Mouse (Mus musculus): ENCODE data around the gene Abhd16b. TPM values are rescaled to one million over a fixed set of nuclear protein-coding genes. Genes with fewer than 3 reads are reported as not detected.

Gene Abhd16b
- not detected for total RNA-seq (2021)

DNA sequence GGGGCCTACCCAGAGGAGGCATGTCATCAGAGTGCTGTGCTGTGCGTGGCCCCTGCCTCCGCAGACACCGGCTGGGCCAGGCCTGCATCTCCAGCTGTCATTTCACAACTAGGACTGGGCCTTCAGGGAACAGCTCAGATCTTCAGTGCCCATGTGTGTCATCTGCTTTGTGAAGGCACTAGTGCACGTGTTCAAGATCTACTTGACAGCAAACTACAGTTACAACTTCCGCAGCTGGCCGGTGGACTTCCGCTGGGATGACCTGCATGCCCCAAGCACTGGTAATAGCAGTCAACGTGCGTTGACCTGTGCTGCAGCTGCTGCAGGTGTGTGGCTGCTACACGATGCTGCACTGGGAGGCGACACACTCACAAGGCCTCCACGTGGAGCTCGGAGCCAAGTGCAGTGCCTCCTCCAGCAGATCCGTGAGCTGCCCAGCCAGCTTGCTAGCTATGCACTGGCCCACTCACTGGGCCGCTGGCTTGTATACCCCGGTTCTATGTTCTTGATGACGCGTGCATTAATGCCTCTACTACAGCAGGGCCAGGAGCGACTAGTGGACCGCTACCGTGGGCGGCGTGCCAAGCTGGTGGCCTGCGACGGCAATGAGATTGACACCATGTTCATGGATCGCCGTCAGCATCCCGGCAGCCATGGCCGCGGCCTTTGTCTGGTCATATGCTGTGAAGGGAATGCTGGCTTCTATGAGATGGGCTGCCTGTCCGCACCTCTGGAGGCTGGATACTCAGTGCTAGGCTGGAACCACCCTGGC lies at the start of gene Abhd16b:
Gene Abhd16b (plus strand): TSS at position 51 of the 772 bp plus-strand sequence.
- no peak for DNase-seq

DNA sequence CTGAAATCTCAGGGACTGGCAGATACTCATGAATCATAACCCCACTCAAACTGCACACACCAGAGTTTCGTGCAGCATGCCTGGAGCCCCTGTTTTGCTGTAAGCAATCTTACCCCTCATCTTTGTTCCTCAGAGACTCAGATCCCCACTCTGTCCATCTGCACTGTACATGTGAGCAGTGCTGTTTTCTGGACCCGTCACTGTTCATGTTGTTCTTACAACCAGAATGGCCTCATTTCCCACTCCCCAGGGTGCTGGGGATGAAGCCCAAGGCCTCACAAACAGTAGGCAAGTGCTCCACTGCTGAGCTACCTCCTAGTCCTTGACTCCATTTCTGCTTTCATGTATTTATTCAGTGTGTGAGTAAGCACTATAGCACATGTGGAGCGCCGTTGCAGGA lies 40.8 kb upstream of the Abhd16b start:
- no peak for DNase-seq

DNA sequence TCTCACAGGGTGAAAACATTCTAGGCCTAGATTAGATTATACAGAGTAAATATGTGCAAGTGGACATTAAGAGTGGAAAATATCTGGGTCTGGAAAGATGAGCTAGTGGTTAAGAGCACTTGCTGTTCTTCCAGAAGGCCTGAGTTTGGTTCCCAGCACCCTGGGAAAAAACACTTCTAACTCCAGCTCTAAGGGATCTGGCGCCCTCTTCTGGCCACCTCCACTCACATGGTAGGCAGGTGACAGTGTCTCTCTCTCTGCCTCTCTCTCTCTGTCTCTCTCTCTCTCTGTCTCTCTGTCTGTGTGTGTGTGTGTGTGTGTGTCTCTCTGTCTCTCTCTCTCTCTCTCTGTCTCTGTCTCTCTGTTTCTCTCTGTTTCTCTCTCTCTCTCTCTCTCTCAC lies 39.7 kb upstream of the Abhd16b start:
- no peak for DNase-seq

DNA sequence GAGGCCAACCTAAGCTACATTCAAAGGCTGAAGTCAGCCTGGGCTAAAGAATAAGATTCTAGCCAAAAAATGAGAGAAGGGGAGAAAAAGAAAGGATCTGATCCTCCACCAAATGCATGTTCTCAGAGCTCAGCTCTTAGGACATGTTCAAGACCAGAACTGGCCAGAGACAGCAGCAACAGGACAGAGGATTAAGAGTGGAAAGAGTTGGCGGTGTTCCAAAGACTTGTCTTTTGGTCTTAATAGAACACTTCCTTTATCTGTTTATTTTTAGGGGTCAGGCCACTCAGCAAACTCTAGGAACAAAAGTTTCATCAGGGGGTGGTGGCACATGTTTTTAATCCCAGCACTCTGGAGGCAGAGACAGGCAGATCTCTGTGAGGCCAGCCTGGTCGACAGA lies 37.1 kb upstream of the Abhd16b start:
- DNase-seq: no peak

DNA sequence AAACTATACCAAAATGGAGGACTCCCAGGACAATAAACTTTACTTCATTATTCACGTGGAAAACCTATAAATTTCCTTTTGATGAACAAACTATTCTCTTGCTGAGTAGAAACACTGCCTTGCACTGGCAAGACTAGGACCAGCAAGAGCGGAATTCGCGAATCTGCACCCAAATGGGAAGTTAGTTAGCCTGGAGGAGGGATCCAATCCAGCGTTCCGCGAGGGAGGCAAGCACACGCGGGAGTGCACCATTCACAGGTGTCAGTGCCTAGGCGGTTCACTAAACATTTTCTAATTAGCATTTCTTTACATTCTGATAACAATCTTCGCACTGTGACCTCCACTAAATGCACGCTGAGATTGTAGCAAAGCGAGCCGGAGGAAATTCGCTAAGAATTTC lies 35.2 kb upstream of the Abhd16b start:
- DNase-seq: no peak

DNA sequence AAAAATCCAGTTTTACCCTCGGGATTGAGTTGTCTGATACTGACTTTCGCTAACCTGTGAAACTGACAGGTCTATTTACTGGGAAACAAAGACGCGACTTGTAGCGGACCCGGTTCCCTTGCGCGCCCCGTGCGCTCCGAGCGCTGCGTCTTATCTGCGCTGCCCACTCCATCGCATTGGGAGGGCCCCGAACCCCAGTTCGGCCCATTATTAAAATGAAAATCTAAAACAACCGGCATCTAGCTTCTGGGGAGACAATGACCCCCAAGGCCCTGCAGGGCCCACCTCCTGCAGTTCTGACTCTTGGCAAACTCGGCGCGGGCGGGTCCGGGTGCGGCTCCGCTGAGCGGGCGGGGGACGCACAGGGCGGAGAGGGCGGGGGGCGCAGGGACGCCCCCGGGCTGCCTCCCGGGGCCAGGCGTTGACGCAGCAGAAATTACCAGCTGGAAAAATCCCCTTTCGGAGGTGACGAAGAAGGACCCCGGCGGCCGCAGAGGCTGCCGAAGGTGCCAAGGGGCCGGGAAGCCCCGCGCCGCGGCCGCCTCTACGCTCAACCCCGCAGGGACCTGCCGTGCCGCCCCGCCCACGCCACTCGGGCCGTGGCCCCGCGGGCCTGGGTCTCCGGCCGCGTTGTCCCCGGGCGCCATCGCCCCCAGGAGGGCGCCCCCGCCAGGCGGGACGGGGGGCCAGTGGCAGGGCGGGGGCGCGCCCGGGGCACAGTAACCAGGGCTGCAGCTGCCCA lies 34.4 kb upstream of the Abhd16b start:
- peak; percentile 62 for DNase-seq

DNA sequence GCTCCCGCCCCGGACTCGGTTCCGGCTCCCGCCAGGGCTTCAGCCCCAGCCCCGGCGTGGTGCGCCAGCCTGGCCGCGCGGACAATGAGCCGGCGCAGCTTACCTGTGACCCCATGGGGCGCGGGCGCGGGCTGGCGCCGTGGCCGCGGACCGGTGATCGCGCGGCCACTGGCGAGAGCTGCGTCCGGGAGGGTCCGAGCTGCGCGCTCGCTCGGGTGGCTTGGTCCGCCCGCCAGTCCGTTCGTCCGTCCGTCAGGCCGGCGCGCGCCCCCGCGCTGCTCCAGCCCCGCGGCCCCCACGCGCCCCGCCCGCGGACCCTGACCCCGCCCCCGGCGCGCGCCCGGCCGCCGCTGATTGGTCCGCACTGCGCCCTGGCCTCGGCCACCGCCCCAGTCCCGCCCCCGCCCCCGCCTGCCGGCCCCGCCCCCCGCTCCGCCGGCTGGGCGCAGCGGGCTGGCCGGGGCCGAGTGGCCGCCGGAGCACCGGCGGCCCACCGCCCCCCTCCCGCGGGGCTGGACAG lies 33.8 kb upstream of the Abhd16b start, which contains the start of gene Zbtb46:
Gene Zbtb46 (minus strand): TSS at position 274 of the 520 bp plus-strand sequence.
- DNase-seq: peak; percentile 94

DNA sequence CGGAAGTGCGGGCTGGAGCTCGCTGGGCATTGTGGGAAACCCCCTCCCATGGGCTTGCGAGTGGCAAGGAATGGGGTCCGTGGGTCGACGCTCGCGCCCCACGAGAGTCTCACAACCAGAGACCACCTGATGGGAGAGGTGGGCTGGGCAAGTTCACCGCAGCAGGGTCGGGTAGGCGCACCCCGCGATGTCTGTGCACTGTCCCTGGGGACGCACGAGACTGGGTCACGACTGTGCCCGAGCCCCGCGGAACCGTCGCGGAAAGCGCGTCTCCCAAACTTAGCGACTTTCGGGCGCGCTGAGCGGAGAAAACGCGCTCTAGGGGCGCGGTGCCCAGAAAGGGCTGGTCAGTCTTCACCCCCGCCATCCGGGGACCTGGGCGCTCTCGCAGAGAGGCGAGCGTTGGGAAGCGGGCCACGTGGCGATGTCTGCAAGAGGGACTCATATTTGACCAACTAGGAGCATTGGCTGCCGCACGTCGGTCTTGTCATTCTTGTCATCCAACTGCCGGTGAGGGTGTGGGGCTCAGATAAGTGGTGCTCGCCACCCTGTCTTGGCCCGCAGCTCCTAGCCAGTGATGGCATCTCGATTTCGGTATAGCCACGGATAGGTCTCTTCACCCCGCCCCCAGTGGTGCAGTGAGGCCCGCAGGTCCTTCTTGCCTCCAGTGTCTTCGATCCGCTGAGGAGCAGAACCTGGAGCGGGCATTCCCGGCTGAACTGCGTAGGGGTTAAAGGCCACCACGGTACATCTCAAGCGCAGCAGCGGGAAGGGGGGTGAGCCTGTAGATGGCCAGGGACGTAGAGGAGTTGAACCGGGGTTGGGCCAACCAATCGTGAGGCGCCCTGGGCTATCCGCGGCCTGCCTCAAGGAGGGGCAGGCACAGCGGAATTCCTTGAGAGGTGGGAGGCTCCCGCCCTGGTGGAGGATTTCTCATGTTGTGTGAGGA lies 33.1 kb upstream of the Abhd16b start:
- peak; percentile 74 for DNase-seq

DNA sequence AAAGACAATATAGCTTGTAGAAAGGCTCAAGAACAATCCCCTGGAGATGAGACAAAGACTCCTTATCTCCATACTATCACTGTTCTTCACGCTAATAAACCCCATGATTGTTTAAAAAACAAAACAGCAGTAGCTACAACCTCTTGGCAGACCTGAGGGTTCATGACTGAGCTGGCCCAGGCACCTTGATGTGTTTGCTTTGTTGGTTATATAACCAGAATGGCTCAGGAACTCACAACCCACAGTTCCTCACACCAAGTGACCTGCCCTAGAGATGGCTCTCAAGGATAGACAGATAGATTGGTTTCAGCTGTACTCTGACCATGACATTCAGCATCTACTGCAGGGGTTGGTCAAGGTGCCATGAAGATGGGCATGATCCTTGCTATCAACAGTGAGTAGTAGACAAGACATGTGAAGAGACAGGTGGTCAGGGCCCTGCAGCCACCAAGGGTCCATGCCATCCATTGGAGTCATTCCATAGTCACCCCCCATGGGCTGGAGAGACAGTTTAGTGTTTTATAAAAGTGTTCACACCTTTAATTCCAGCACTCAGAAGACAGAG lies 31.4 kb upstream of the Abhd16b start:
- no peak for DNase-seq

DNA sequence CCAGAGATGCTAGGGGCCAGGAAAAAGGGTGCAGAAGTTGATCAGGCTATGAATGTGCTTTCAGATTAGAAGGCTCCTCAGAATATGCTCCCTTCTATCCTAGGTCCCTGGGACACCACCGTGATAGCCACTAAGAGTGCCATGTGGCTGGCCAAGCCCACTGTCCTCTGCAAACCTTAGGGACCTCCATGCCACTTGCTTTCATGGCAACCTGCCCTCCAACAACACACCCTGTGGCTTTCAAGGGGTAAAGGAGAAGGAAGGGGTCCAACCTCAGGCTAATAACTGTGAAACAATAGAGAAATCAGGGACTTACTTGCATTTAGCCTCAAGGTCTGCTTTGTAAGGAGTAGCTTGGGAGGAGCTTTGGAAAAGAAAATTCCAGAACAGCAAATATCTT lies 30.4 kb upstream of the Abhd16b start:
- no peak for DNase-seq

DNA sequence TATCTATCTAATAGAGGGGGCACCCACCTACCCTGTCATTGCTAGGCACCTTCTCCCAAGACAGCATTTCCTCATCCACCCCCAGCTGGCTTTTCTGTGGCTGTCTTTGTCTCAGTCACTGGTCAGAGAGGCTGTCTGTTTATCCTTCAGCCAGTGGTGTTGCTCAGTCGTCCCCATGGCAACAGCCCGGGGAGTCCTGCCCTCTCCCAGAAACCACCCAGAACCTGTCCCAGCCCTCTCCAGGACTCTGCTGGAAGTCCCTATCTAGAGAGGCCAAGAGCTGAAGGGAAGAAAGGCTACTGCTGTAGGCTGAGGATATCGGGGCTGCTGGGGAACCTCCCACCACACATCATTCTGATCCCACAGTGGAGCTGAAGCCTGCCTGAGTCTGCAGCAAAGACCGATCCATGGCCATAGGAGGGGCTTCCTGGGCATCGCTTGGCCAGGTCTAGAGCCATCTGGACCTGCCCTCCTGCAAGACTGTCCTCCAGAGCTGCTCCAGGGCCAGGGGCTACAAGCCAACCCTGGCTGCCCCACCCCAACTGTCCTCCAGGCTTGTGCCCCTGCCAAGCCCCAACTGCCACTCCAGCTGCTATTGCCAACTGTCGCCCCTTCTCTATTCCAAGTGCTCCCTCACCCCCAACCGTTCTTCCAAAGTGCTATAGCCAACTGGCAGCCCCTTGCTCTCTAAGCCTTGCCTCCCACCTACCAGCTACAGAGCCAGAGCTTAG lies 29.8 kb upstream of the Abhd16b start:
- peak; percentile 75 for DNase-seq

DNA sequence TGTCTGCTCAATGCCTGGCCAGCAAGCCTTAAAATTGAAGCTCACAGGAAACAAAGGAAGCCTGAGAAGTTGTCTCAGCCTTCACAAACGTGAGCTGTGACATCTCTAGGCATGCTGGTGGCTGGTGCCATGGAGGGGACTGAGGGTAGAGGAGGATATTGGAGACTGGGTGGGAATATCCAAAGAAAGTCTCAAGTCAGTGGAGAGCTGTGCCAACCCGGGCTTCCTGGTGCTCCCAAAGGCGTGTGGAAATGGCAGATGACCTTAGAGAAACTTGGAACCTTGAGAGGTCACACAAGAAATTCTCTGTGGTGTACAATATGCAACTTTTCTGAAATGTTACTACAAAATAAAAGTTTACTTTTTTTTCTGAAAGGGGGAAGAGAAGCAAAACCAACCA lies 27.6 kb upstream of the Abhd16b start:
- no peak for DNase-seq

DNA sequence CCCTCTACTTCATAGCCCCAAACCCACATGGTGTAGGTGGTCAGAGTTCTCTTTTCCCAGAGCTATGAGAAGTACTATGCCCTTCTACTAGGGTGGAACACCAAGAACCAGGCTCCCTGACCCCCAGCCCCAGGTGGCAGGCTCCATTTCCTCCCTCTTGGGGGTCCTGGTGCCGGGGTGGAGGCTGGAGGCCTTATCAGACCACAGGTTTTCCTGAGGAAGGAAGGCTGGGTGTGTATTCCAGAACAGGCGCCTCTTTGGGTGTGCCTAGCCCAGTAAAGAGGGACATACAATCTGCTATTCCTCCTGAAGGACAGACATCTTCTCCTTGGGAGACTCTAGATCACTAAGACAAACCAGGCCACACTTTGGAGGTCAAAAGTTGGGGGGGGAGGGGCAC lies 22.7 kb upstream of the Abhd16b start:
- DNase-seq: no peak

DNA sequence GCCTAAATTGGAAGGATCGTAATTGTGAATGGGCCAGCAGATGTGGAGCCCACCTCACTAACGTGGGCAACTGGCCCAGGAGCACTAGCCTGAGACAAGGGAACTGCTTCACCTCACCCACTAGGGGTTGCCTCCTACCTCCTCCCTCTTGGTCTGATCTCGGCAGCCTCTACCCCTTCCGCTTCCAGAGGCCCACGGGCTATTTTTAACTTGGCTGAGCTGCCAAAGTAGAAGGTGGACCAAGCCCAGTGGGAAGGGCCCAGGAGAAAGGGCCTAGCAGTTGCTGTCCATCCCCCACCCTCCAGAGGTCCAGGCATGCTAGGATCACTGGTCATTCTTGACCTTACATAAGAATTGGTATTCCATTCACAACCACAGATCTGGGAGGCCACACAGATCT lies 21.8 kb upstream of the Abhd16b start:
- peak; percentile 75 for DNase-seq

DNA sequence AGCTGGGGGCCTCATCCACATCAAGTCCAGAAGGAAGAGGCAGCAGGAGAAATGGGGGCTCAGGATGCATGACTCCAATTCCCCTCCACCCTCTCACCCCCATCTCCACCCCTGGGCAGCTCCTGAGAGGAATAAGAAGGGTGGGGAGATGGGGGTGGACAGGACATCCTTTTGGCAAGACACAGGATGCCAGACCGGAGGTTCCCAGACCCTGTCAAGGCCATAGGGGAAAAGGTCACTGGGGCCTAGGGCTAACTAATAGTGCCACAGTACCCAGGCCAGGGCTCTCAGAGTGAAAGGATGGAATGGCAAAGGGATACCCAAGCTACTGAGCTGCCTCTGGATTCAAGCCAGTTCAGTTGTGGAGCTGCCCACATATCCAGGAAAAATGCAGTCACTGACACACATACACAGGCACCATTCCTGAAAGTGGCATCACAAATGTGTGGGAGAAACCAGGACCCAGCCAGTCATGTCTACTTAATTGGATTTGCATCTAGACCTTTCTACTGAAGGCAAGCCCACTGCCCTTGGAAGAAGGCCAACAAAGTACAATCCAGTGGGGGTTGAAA lies 20.7 kb upstream of the Abhd16b start:
- no peak for DNase-seq

DNA sequence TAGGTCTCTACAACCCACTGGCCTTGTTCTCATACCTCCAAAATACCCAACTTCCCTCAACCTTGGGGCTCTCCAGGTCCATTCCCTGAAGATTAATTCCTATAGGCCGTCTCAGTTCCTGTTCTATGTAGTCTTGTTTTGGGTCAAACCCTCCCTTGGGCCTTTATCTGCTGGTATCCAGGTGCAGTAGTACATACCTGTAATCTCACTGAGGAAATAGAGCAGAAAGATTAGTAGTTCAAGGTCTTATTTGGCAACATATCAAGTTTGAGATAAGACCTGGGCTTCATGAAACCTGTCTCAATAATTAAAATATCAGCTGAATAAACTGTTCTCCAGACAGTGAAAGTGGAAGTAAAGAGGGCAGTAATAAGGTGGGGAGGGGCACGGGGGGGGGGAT lies 9.9 kb upstream of the Abhd16b start:
- DNase-seq: no peak

DNA sequence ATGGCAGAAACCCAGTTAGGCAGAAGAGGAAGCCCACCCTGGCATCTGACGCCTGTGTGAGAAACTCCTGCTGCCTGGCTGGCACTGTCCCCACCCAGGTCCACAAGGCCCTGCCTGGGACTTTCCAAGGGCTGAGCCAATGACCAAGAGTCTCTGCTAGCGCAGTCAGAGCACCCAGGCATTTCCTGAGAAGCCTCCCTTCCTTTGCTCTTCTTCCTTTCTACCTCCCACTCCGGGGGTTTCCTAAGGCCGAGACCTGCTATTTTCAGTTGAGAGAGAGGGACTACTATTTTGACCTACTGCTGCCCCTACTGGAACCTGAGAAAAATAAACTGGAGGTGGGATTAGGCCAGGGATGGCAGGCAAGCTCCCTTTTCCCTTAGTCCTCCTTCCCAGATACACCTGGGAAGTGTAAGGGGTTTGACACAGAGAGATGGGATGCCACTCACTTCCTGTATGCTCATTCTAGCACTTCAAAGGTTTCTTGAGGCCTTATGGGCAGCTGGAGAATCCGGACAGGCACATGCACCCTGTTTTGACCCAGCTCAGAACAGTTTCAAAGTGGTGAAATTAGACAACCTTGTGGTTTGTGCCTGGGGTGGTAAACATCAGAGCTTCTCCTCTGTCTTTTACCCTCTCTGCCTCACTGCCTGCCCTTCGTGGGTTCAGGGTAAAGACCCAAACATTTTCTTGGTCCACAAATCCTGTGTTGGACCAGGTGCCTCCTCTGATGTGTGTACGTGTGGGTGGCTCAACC lies 9.3 kb upstream of the Abhd16b start:
- peak; percentile 54 for DNase-seq

DNA sequence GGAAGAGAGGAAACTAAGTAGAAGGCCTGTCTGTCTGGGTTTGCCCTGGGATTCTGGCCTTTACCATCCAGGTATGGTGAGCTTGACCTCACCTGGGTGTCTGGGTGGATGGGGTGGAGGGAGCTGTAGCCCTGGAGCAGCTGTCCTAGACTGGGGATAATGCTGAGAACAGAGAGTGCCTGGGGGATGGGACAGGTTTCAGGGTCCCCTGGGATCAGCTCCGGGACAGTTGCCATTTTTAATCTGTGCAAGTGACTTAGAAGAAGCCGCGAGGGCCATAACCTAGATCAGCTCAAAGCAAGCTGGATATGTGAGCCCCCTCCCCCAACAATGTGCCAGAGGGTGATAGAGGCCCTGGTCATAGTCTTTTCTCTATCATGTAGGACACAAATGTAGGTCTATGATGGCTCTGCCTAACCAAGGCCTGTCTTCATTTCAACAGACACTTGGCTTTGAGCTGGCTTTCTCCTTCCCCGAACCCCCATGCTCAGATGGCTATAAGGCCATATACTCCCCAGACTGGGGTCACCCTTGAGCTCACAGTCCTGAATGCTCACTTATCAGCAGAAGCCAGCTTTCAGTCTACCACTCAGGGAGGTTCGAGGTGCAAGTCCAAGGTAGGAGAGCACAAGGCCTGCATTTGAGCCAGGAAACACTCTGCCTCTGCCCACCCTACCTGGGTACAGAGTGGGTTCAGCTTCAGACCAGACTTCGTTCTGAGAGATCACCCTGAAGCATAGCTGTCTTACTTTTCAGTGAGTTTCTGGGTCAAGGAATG lies 8.4 kb upstream of the Abhd16b start:
- peak; percentile 46 for DNase-seq

DNA sequence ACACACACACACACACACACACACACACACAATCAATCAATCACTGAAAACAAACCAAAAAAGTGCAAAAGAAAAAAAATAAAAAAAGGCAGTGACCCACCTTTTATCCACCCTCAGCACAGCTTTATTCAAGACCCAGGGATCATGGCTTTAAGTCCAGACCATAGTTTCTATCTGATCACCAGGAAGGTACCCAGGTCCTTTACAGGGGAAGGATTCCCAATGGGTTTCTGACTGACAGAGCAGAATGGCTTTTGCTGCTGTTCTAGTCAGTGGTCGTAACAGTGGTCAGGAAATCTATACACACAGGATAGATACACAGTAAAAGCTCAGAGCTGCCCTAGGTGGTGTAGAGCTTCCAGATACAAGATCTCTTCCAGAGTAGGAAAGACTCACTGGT lies 7.3 kb upstream of the Abhd16b start:
- DNase-seq: no peak
